Comparison of ENCODE assay signal across 9 mouse cellular contexts in the genomic region with DNA sequence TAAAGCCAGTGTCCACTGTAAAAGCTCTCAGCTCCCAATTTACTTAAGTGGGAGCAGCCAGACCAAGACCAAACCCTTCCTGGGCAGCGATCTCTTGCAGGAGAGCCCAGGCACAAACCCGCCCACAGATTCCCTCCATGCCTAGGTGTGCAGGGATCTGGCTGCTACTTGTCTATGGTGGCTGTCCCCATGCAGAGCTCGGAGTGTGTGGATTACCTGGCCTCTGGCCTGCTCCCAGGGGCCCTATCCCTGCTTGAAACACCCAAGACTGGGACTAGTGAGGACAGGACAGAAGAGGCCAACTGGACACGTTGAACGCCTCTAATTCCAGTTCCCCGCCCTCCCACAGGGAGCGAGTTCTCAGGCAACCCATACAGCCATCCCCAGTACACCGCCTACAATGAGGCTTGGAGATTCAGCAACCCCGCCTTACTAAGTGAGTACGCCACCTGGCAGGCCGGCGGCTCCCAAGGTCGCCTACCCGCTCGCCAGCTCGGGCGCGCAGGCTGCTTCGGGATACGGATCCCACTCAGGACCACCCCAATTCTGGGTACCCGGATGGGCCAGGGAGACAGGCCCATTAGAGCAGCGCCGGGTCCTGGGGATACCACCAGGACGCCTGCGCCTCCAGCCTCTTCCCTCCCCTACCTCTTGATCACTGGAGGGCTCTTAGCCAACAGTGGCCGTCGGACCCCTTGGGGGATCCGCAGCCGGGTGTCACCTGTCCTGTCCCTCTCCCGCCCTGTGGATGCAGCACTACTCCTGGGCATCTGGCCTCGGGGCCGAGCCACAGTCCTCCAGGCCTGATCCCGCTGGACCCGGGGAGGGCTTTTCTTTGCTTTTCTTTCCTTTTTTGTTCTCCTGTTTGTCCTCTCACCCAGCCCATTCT.
DNase-seq lines count a peak whose midpoint lies in the region; ATAC-seq and TF ChIP-seq lines count a peak whose summit lies in the region.
"Had no signal": no experiment of that assay in that cellular context is flagged by ENCODE, and none has a peak within 500 bp of the region (broad histone marks: within the 10 kb centered on the region; RNA-seq: fewer than 3 reads in every experiment).

No protein-coding gene starts in this region.

- no peaks in the 10 kb centered on the region for H3K9me3 ChIP-seq in limb, embryonic 15.5 days
- H3K9me3 ChIP-seq in stomach, postnatal 0 days (ENCODE audit: control insufficient read depth, low read length) = no peaks in the 10 kb centered on the region

- peaks cover 16% of the 10 kb centered on the region for H3K4me1 ChIP-seq in testis, adult 2 months (ENCODE audit: control insufficient read depth, insufficient read depth, low read length)
- peaks cover 26% of the 10 kb centered on the region for H3K4me1 ChIP-seq in limb, embryonic 15.5 days
- H3K4me1 ChIP-seq in stomach, postnatal 0 days (replicated peaks; ENCODE audit: control insufficient read depth, insufficient read depth) = peaks cover 6% of the 10 kb centered on the region; the same call in 1 of the 2 replicates

- TF ChIP-seq EP300 in stomach, postnatal 0 days (optimal IDR thresholded peaks at IDR 0.05) = no peak

- no peak overlapping the region for H3K27ac ChIP-seq in testis, adult 2 months (ENCODE audit: control insufficient read depth, insufficient read depth, low read depth, low read length)
- no peak overlapping the region for H3K27ac ChIP-seq in limb, embryonic 15.5 days
- no peak overlapping the region for H3K27ac ChIP-seq in stomach, postnatal 0 days (replicated peaks)

- no peaks in the 10 kb centered on the region for H3K36me3 ChIP-seq in testis, adult 2 months (ENCODE audit: control insufficient read depth, insufficient read depth, low read length)
- H3K36me3 ChIP-seq in limb, embryonic 15.5 days = no peaks in the 10 kb centered on the region
- no peaks in the 10 kb centered on the region for H3K36me3 ChIP-seq in stomach, postnatal 0 days (ENCODE audit: control insufficient read depth, insufficient read depth, low read length)

- no peak for TF ChIP-seq POLR2A in testis, adult 2 months (IDR thresholded peaks at IDR 0.05; ENCODE audit: control insufficient read depth, low read depth, low read length)

- peak overlapping the region; percentile 91 for H3K4me3 ChIP-seq in testis, adult 2 months (ENCODE audit: control insufficient read depth, low read depth, low read length)
- H3K4me3 ChIP-seq in limb, embryonic 15.5 days = peak overlapping the region; percentile 45
- peak overlapping the region; percentile 43 for H3K4me3 ChIP-seq in stomach, postnatal 0 days (ENCODE audit: low read depth, low read length)
- H3K4me3 ChIP-seq: myocyte had no signal

- DNase-seq in cerebellum, postnatal 25 days = peak; percentile 11 to 21
- no peak for DNase-seq in cerebellum, postnatal 4 days (ENCODE audit: low spot score in 2 of 2)
- no peak for DNase-seq in testis, postnatal 14 days (ENCODE audit: low spot score)
- DNase-seq in stomach, postnatal 0 days (ENCODE audit: low spot score) = no peak
- no peak for DNase-seq in layer of hippocampus, postnatal 14 days (ENCODE audit: low spot score in 2 of 2)
- DNase-seq in embryo, embryonic 9.5 days (ENCODE audit: extremely low spot score) = no peak

- TF ChIP-seq CTCF in testis, adult 2 months (IDR thresholded peaks at IDR 0.05; ENCODE audit: control insufficient read depth, insufficient read depth, insufficient replicate concordance, low read depth, low read length) = no peak
- TF ChIP-seq CTCF in stomach, postnatal 0 days (IDR thresholded peaks at IDR 0.05; ENCODE audit: low read depth) = no peak

- peaks cover 18% of the 10 kb centered on the region for H3K27me3 ChIP-seq in testis, adult 2 months (ENCODE audit: control insufficient read depth, insufficient read depth, low read length)
- H3K27me3 ChIP-seq in limb, embryonic 15.5 days = peaks cover 93% of the 10 kb centered on the region
- H3K27me3 ChIP-seq in stomach, postnatal 0 days (ENCODE audit: control insufficient read depth, insufficient read depth, low read length) = peaks cover 19% of the 10 kb centered on the region

- 3% methylated on average over 34 of the region's 34 CpGs for WGBS in limb, embryonic 15.5 days
- WGBS in stomach, postnatal 0 days = 4% methylated on average over 33 of the region's 34 CpGs

- H3K9ac ChIP-seq in limb, embryonic 15.5 days = no peak overlapping the region
- H3K9ac ChIP-seq in stomach, postnatal 0 days (ENCODE audit: low read length) = no peak overlapping the region

- no peak for ATAC-seq in limb, embryonic 15.5 days (ENCODE audit: insufficient number of reproducible peaks, low FRiP score, low TSS enrichment, low read depth)
- ATAC-seq in stomach, postnatal 0 days (ENCODE audit: low FRiP score, low TSS enrichment) = peak; percentile 27; the same call in 1 of the 2 replicates

- H3K4me2 ChIP-seq in limb, embryonic 15.5 days = peak overlapping the region; percentile 88
- peak overlapping the region; percentile 67 for H3K4me2 ChIP-seq in stomach, postnatal 0 days (replicated peaks; ENCODE audit: low read depth)

Comparison
In these comparisons a context has a peak if more than half of its experiments do, and no peak if none do; other contexts are left out.
1. DNase-seq: peak in cerebellum, postnatal 25 days (2 of 2); none in cerebellum, postnatal 4 days (0 of 2), testis, postnatal 14 days (single experiment), stomach, postnatal 0 days (single experiment), layer of hippocampus, postnatal 14 days (0 of 2) and embryo, embryonic 9.5 days (single experiment).
2. Peak in every context shown above with its lines, with median percentiles within 50 percentile points of each other: H3K4me3 ChIP-seq.